Mouse (Mus musculus): ENCODE results near the gene Pde8a.

Pde8a gene

DNA sequence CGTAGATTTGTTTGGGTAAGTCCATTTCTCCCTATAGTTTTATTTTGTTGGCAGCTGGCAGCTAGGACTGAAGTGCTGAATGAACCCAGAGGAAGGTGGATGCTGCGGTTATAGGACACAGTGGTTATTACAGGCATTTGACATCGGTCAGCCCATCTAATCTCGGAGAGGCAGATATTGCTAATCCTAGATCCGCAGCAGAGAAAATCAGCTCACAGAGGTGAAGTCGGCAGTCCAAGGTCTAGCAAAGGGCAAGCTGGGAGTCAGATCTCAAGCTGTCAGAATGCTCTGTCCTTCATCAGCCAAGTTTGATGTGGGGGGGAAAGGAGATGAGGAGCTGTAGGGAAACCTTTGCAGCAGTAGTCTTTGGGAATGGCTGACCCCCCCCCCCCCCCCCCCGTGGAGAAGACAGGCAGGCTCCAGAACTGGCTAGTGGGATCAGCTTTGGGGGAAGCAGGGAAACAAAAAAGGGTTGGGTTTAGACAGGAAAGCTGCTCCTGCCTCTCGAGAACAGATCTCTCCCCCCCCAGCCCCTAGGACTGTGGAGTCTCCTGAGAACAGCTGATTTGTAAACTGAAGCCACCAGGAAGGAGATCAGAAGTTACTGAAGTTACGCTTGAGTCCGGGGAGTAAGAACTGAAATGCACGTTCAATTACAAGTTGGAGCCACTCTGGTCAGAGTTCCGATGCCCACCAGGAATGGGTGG is 3.3 kb upstream of the Pde8a start:
- no peak for DNase-seq (ENCODE audit: inconsistent ontology term)

DNA sequence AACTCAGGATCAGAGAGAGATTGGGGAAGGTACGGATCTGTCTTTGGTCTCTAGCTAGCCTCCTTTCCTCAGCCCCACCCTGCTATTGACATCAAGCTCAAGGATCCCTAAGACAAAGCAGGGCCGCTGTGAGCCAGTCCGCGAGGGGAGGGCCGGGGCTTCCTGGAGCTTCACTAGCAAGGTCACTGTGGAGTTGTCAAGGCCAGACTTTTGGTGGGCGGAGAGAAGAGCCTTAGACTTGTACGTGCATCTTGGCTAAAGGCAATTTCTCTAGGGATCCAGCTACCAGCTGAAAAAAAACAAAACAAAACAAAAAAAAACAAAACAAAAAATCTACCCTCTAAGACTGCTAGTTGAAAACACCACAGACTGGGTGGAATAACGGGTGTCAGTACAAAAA is 1.6 kb upstream of the Pde8a start:
- DNase-seq (ENCODE audit: inconsistent ontology term), result no peak

GRCm38 (mm10) chr7:81212261-81212681 is 1.1 kb upstream of the Pde8a start:
- DNase-seq (ENCODE audit: inconsistent ontology term), result no peak

DNA sequence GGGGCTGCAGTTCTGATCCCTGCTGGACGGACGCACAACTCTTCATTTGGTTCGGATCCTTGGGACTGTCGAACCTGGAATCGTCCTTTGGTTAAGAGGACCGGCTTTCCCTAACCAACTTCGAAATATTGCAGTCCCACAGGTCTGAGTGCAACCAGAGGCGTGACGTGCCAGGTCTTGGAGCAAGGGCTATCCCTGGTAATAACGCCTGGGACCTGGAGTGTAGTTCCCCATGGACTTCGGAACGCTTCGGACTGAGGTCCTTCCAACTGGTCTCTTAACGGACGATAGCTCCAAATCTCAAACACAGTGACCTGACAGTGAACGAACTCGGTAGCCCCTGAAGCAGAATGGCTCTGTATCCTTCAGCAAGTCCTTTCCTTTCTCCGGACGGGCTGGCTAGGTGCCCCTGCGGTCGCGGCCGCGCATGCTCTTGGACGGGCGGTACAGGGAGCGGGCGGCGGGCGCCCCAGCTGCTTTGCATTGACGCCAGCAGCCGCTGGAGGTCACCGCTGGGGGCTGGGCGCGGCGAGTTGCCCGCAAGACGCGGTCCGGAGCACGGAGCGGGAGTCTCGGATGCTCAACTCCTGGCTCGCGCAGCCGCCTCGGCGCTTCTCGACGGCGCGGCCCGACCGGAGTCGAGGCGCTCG is 574 bp upstream of the Pde8a start:
- peak; percentile 86 for DNase-seq (ENCODE audit: inconsistent ontology term)

DNA sequence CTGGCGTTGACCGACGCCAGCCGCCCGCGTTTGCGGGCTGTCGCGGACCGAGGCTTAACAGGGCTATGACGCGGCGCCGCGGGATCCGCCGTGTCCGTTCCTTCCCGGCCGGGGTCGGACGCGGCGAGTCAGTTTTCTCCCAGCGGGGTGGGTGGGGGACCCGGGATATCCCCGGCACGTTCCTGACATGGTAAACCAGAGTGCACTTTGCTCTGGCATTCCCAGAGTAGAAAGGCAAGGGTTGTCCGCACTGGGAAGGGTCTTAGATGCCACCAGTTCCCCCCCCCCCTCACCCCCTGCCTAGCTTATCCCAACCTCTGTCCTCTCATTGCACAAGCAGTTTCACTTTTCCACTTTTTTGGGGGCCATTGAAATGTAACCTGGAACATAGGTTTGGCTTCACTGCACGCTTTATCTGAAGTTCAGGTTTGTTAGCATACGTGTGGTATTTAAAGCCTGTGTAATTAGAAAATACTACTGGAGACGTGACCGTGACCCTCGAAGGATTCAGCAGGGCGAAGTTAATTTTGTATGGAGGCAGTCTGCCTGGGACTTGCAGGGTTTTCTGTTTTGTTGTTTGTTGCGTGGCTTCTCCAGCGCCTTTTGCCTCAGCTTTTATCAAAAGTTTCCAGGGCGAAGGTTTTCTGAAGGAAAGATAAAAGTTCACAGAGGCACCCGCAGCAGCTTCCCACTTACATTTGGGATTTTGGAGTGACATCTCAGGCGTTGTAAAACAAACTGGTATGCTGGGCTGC is 934 bp downstream of the Pde8a start:
- peak; percentile 11 for DNase-seq (ENCODE audit: inconsistent ontology term)

DNA sequence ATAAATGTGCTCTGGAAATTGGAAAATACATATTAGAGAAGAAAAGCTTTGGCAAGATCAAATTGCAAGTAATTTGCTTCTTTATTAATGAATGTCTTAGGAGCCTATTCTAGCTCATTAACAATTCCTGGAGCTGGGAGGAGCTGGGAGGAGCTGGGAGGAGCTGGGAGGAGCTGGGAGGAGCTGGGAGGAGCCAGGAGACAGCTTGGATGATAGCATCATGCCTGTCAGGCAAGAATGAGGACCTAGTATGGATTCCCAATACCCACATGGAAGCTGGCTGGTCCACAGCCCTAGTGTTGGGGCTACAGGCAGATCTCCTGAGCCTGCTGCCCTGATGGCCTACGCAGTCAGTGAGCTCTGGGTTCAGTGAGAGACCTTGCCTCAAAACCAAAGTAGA is 2.6 kb downstream of the Pde8a start:
- no peak for DNase-seq (ENCODE audit: inconsistent ontology term)

- no peak for DNase-seq (ENCODE audit: inconsistent ontology term)
Measured at GRCm38 (mm10) chr7:81219321-81219720, 5.9 kb downstream of the Pde8a start.

DNA sequence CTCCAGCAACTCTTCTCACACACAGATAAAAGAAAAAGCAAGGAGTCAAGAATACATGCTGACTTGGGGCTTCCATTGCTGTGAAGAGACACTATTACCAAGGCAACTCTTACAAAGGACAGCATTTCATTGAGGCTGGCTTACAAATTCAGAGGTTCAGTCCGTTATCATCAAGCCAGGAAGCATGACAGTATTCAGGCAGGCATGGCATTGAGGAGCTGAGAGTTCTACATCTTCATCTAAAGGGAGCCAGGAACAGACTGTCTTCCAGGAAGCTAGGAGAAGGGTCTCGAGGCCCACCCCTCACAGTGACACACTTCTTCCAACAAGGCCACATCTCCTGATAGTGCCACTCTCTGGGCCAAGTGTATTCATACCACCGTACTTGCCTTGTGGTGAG is 7.0 kb downstream of the Pde8a start:
- DNase-seq (ENCODE audit: inconsistent ontology term), result no peak

- DNase-seq (ENCODE audit: inconsistent ontology term), result no peak
Measured at GRCm38 (mm10) chr7:81224260-81224659, 10.9 kb downstream of the Pde8a start.

DNA sequence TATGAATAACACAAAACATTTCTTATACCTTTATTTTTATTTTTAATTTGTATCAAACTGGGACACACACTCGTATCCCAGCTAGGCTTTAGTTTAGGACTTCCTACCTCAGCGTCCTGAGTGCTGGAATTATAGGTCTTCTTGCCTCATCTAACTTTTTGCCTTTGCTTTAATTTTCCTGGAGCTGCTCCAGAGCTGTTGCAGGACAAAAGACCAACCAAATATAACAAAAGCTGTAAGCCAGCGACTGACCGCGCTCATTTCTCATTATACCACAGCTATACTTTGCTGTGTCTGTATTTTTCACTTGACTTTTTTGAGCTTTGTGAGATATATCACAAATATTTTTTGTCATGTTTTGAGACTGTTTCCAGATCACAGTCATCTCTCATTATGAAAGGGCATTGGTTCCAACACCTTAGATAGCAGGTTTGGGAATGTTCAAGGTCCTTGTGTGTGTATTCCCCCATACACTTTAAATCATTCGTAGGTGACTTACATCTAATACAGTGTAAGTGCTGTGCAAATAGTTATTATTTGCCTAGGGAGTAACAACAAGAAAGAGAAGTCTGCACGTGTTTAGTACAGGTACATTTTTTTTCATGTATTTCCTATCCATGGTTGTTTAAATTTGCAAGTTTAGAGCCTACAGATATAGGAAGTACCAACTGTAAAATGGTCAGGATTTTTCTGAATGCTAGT is 16.8 kb downstream of the Pde8a start:
- DNase-seq (ENCODE audit: inconsistent ontology term), result no peak

GRCm38 (mm10) chr7:81232674-81233073 is 19.3 kb downstream of the Pde8a start:
- no peak for DNase-seq (ENCODE audit: inconsistent ontology term)

DNA sequence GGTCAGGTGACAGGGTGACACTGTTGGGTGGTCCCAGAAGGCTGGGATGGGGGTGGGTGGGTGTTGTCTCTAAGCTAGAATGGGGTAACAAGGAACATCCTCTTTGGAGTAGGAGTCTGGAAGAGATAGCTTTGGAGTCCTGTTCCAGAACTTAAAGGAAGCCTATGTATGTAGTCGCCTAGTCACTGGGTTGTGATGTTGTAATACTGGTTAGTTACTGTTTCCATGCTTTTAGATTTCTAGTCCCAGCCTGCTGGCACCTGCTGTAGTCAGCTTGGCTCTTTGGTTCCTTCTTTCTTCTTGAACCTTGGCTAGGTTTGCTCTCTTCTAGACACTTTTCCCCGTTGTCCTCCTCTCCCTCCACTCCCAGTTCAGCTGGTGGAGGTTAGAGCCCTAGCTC is 21.7 kb downstream of the Pde8a start:
- no peak for DNase-seq (ENCODE audit: inconsistent ontology term)

GRCm38 (mm10) chr7:81235600-81236223 is 22.3 kb downstream of the Pde8a start:
- DNase-seq (ENCODE audit: inconsistent ontology term), result no peak

DNA sequence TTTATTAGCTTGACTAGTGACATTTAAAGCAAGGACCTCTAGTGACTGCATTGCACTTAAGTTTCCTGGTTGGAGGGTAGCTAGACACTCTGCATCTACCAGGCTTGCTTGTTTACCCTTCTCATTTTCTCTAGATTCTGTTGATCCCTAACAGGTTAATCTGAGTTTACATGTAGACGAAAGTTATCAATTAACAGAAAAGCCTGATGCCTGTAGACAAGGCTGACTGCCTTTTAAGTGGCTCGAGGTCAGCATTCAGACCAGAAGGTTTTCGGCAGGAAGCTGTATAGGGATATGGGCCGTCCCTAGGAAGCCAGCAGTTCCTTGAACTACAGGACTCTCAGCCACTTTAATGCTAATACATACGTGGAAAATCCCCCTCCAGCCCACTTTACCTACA is 30.0 kb downstream of the Pde8a start:
- no peak for DNase-seq (ENCODE audit: inconsistent ontology term)

DNA sequence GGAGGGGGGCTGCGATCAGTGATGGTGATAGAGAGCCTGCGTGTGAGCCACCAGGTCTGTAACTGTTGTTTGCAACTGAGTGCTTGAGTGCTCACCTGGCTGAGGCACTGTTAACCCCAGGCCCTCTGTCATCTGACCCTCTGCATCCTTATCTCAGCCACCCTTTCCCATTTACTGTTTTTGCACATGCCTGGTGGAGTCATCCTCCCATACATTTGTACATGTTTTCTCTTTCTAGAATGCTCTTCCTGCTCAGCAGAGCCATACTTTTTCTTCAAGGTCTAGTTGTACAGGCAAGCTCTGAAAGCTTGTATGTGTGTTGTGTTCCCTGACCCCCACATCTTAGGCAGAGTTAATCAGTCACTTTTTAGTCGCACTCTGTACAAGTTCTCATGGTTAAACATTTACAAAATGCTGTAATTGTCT is 36.5 kb downstream of the Pde8a start:
- DNase-seq (ENCODE audit: inconsistent ontology term), result no peak

DNA sequence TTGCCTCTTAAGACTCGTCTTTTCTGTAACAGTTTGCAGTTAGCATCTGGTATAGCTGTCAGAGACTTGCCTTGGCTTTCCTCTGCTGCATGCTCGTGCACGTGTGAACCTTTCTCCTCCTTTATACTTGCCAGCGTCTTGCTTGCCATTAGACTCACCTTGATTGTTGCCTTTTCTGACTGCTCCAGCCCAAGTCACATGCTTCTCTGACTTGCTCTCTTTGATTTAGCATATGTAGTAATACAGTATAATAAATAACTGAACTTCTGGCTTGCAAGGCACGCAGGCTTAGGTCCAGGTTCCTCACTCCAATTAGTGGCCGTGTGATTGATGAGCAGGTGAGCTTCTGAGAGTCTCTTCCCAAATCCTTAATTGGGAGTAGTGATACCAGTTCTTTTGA is 37.2 kb downstream of the Pde8a start:
- DNase-seq (ENCODE audit: inconsistent ontology term), result no peak

DNA sequence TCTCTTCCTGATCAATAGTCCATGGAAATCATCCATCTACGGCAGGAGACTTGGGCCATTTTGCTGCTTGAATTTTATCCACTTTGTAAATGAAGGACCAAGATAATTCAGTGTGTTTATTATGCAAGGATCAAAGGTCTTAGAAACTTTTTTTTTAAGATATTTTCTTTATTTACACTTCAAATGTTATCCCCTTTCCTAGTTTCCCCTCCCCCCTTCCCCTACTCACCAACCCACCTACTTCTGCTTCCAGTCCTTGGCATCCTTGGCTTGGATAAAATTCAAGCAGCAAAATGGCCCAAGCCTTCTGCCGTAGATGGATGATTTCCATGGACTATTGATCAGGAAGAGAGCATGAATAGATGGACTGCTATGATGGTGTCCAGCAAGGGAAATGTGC is 38.1 kb downstream of the Pde8a start:
- DNase-seq (ENCODE audit: inconsistent ontology term), result no peak

DNA sequence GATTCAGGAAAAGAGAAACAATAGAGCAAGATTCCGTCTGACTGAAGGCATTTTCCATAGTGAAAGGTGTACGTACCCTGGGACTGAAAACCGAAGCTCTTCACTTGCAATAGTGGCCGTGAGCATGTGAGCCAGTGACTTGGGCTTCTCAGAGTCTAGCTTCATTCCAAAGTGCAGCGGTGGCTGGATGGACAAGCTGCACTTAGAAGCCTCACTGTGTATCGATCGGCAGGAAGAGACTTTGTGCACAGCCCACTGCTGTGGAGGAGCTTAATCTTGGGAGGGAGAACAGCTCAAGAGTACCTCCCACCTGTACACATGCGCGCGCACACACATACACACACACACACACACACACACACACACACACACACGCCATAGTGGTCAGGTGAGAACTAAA is 39.9 kb downstream of the Pde8a start:
- no peak for DNase-seq (ENCODE audit: inconsistent ontology term)

GRCm38 (mm10) chr7:81254579-81254978 is 41.2 kb downstream of the Pde8a start:
- no peak for DNase-seq (ENCODE audit: inconsistent ontology term)

GRCm38 (mm10) chr7:81255456-81255855 is 42.1 kb downstream of the Pde8a start:
- DNase-seq (ENCODE audit: inconsistent ontology term), result no peak

GRCm38 (mm10) chr7:81256773-81257172 is 43.4 kb downstream of the Pde8a start:
- DNase-seq (ENCODE audit: inconsistent ontology term), result no peak

GRCm38 (mm10) chr7:81261548-81261947 is 48.2 kb downstream of the Pde8a start:
- DNase-seq (ENCODE audit: inconsistent ontology term), result no peak
